Mouse (Mus musculus): Measurements from ENCODE around the gene Usp53. TPM values are rescaled to one million over a fixed set of nuclear protein-coding genes. Genes with fewer than 3 reads are reported as not detected.
"Not testable (repeated sequence)": the region's sequence is repeated elsewhere in the genome, so short reads cannot be mapped to it uniquely, and the experiment has no call there.

Gene Usp53
- polyA plus RNA-seq, 1 experiment from 2014 or later, result 27.8 TPM

- no peak overlapping the region for H3K9ac ChIP-seq (ENCODE audit: low read length)
- peaks cover 3% of the 10 kb centered on the region; the same call in 1 of the 2 replicates for H3K36me3 ChIP-seq (ENCODE audit: control insufficient read depth, insufficient read depth, low read length)
- H3K27me3 ChIP-seq (ENCODE audit: control insufficient read depth, insufficient read depth, low read length), result no peaks in the 10 kb centered on the region
- H3K27ac ChIP-seq (replicated peaks), result no peak overlapping the region
- H3K4me3 ChIP-seq (ENCODE audit: low read depth, low read length), result no peak overlapping the region
- no peaks in the 10 kb centered on the region for H3K9me3 ChIP-seq (ENCODE audit: control insufficient read depth, low read length)
- H3K4me1 ChIP-seq (replicated peaks; ENCODE audit: control insufficient read depth, insufficient read depth), result no peaks in the 10 kb centered on the region
- DNase-seq (ENCODE audit: low spot score), result peak; percentile 43
- no peak overlapping the region for H3K4me2 ChIP-seq (replicated peaks; ENCODE audit: low read depth)
- no peak for ATAC-seq (ENCODE audit: low FRiP score, low TSS enrichment)
- 77% methylated on average over 2 of the region's 2 CpGs for WGBS
- TF ChIP-seq CTCF (IDR thresholded peaks at IDR 0.05; ENCODE audit: low read depth) (peak; percentile 75), EP300 (optimal IDR thresholded peaks at IDR 0.05) (no peak)
Observed at GRCm38 (mm10) chr3:122939215-122939614, 45.1 kb downstream of the Usp53 start.

GRCm38 (mm10) chr3:122937176-122937575 is 47.1 kb downstream of the Usp53 start:
- not testable (repeated sequence) for H3K4me1 ChIP-seq (replicated peaks; ENCODE audit: control insufficient read depth, insufficient read depth); H3K4me2 ChIP-seq (replicated peaks; ENCODE audit: low read depth); H3K9ac ChIP-seq (ENCODE audit: low read length); DNase-seq (ENCODE audit: low spot score); H3K36me3 ChIP-seq (ENCODE audit: control insufficient read depth, insufficient read depth, low read length); H3K27me3 ChIP-seq (ENCODE audit: control insufficient read depth, insufficient read depth, low read length); ATAC-seq (ENCODE audit: low FRiP score, low TSS enrichment); H3K9me3 ChIP-seq (ENCODE audit: control insufficient read depth, low read length); H3K4me3 ChIP-seq (ENCODE audit: low read depth, low read length); H3K27ac ChIP-seq (replicated peaks)
- 67% methylated on average over 13 of the region's 13 CpGs for WGBS

- no peaks in the 10 kb centered on the region for H3K4me1 ChIP-seq (replicated peaks; ENCODE audit: control insufficient read depth, insufficient read depth)
- DNase-seq (ENCODE audit: low spot score) (no peak), ATAC-seq (ENCODE audit: low FRiP score, low TSS enrichment) (no peak)
- H3K4me3 ChIP-seq (ENCODE audit: low read depth, low read length), result no peak overlapping the region
- no peak for TF ChIP-seq EP300 (optimal IDR thresholded peaks at IDR 0.05)
- no peak for TF ChIP-seq CTCF (IDR thresholded peaks at IDR 0.05; ENCODE audit: low read depth)
- H3K9me3 ChIP-seq (ENCODE audit: control insufficient read depth, low read length), result no peaks in the 10 kb centered on the region
- peaks cover 5% of the 10 kb centered on the region; the same call in 1 of the 2 replicates for H3K36me3 ChIP-seq (ENCODE audit: control insufficient read depth, insufficient read depth, low read length)
- 92% methylated on average over 1 of the region's 1 CpGs for WGBS
- no peak overlapping the region for H3K4me2 ChIP-seq (replicated peaks; ENCODE audit: low read depth)
- no peak overlapping the region for H3K9ac ChIP-seq (ENCODE audit: low read length)
- no peak overlapping the region for H3K27ac ChIP-seq (replicated peaks)
- H3K27me3 ChIP-seq (ENCODE audit: control insufficient read depth, insufficient read depth, low read length), result no peaks in the 10 kb centered on the region
Observed at GRCm38 (mm10) chr3:122932466-122932865, 51.8 kb downstream of the Usp53 start.

- Histone ChIP-seq H3K27me3 (ENCODE audit: control insufficient read depth, insufficient read depth, low read length) (no peaks in the 10 kb centered on the region), H3K9me3 (ENCODE audit: control insufficient read depth, low read length) (no peaks in the 10 kb centered on the region), H3K27ac (replicated peaks) (no peak overlapping the region), H3K4me1 (replicated peaks; ENCODE audit: control insufficient read depth, insufficient read depth) (no peaks in the 10 kb centered on the region), H3K4me2 (replicated peaks; ENCODE audit: low read depth) (no peak overlapping the region), H3K4me3 (ENCODE audit: low read depth, low read length) (no peak overlapping the region), H3K36me3 (ENCODE audit: control insufficient read depth, insufficient read depth, low read length) (peaks cover 6% of the 10 kb centered on the region; the same call in 1 of the 2 replicates), H3K9ac (ENCODE audit: low read length) (no peak overlapping the region)
- TF ChIP-seq CTCF (IDR thresholded peaks at IDR 0.05; ENCODE audit: low read depth), result no peak
- no peak for TF ChIP-seq EP300 (optimal IDR thresholded peaks at IDR 0.05)
- DNase-seq (ENCODE audit: low spot score) (no peak), ATAC-seq (ENCODE audit: low FRiP score, low TSS enrichment) (no peak)
- WGBS, result 82% methylated on average over 6 of the region's 6 CpGs
Observed at GRCm38 (mm10) chr3:122929723-122930122, 54.6 kb downstream of the Usp53 start.

GRCm38 (mm10) chr3:122924009-122924914 is 60.0 kb downstream of the Usp53 start, which contains the start of gene 1810037I17Rik:
TSS of gene 1810037I17Rik (plus strand) at chr3:122924203.
- TF ChIP-seq CTCF (IDR thresholded peaks at IDR 0.05; ENCODE audit: low read depth), result peak; percentile 68
- TF ChIP-seq EP300 (optimal IDR thresholded peaks at IDR 0.05), result no peak
- peak; percentile 100 for DNase-seq (ENCODE audit: low spot score)
- Histone ChIP-seq H3K4me2 (replicated peaks; ENCODE audit: low read depth) (peak within 1 kb of the TSS; percentile 62), H3K27ac (replicated peaks) (peak within 1 kb of the TSS; percentile 92), H3K4me1 (replicated peaks; ENCODE audit: control insufficient read depth, insufficient read depth) (no peaks in the 10 kb centered on the region), H3K4me3 (ENCODE audit: low read depth, low read length) (peak within 1 kb of the TSS; percentile 60), H3K36me3 (ENCODE audit: control insufficient read depth, insufficient read depth, low read length) (peaks cover 4% of the 10 kb centered on the region; the same call in 1 of the 2 replicates), H3K27me3 (ENCODE audit: control insufficient read depth, insufficient read depth, low read length) (no peaks in the 10 kb centered on the region), H3K9ac (ENCODE audit: low read length) (peak within 1 kb of the TSS; percentile 68), H3K9me3 (ENCODE audit: control insufficient read depth, low read length) (no peaks in the 10 kb centered on the region)
- 1% methylated on average over 68 of the region's 68 CpGs for WGBS
- ATAC-seq (ENCODE audit: low FRiP score, low TSS enrichment), result peak; percentile 97

GRCm38 (mm10) chr3:122923147-122923546 is 61.2 kb downstream of the Usp53 start:
- H3K27me3 ChIP-seq (ENCODE audit: control insufficient read depth, insufficient read depth, low read length), result no peaks in the 10 kb centered on the region
- no peak overlapping the region for H3K9ac ChIP-seq (ENCODE audit: low read length)
- no peak for DNase-seq (ENCODE audit: low spot score)
- H3K36me3 ChIP-seq (ENCODE audit: control insufficient read depth, insufficient read depth, low read length), result peaks cover 4% of the 10 kb centered on the region; the same call in 1 of the 2 replicates
- H3K4me2 ChIP-seq (replicated peaks; ENCODE audit: low read depth), result peak overlapping the region; percentile 62
- H3K4me3 ChIP-seq (ENCODE audit: low read depth, low read length), result 0 out of 2 replicates have a peak overlapping the region, but pooled peaks have one; percentile 60
- ATAC-seq (ENCODE audit: low FRiP score, low TSS enrichment), result no peak
- WGBS, result 45% methylated on average over 7 of the region's 7 CpGs
- no peaks in the 10 kb centered on the region for H3K4me1 ChIP-seq (replicated peaks; ENCODE audit: control insufficient read depth, insufficient read depth)
- TF ChIP-seq EP300 (optimal IDR thresholded peaks at IDR 0.05) (no peak), CTCF (IDR thresholded peaks at IDR 0.05; ENCODE audit: low read depth) (no peak)
- H3K27ac ChIP-seq (replicated peaks), result peak overlapping the region; percentile 92
- no peaks in the 10 kb centered on the region for H3K9me3 ChIP-seq (ENCODE audit: control insufficient read depth, low read length)

Data from stomach, postnatal 0 days (tissue).